Mouse (Mus musculus) forebrain, postnatal 0 days (tissue): ENCODE measurements at regions not wholly inside any gene's neighbourhood (a gene's known extent, or its start where the extent isn't known, plus 50 kb on each side); places are given as distances from the start of the nearest gene placed in this dataset.

ENCODE experiments used
- ATAC-seq: fragments of 200-750 bp; cut with Nextera tagmentation; 2 replicates; pipeline ENCODE4 v1.8.0; 2017; ENCODE audit warnings: mild to moderate bottlenecking, moderate library complexity
- DNase-seq: peaks from one replicate; pipeline ENCODE4 v3.0.0-alpha.2; 2015
- H3K27ac ChIP-seq: fragments of 300-500 bp; sonication (generic); 2 replicates; pipeline ENCODE4 v1.5.1; 2014; ENCODE audit warnings: low read depth, mild to moderate bottlenecking, antibody characterized with exemption, low read length, moderate library complexity, mixed read lengths
- H3K27me3 ChIP-seq: fragments of 300-500 bp; sonication (generic); 2 replicates; pipeline ENCODE4 v1.6.1; 2014; ENCODE audit warnings: mild to moderate bottlenecking, low read length, mixed read lengths; ENCODE audit not compliant: insufficient read depth
- H3K36me3 ChIP-seq: fragments of 300-500 bp; sonication (generic); 2 replicates; pipeline ENCODE4 v1.6.1; 2014; ENCODE audit warnings: mild to moderate bottlenecking, moderate library complexity; ENCODE audit not compliant: insufficient read depth
- H3K4me1 ChIP-seq: fragments of 300-500 bp; sonication (generic); 2 replicates; pipeline ENCODE4 v1.6.1; 2014; ENCODE audit warnings: antibody characterized with exemption; ENCODE audit not compliant: insufficient read depth
- H3K4me2 ChIP-seq: fragments of 300-500 bp; sonication (generic); 2 replicates; pipeline ENCODE4 v1.6.1; 2014; ENCODE audit warnings: low read depth, mild to moderate bottlenecking, moderate library complexity
- H3K4me3 ChIP-seq: fragments of 300-500 bp; sonication (generic); 2 replicates; pipeline ENCODE4 v1.5.1; 2014; ENCODE audit warnings: low read depth, low read length, mixed read lengths
- H3K9ac ChIP-seq: fragments of 300-500 bp; sonication (generic); 2 replicates; pipeline ENCODE4 v1.6.1; 2014; ENCODE audit warnings: mild to moderate bottlenecking
- H3K9me3 ChIP-seq: fragments of 300-500 bp; sonication (generic); 2 replicates; pipeline ENCODE4 v1.6.1; 2016; ENCODE audit warnings: low read length
- CTCF ChIP-seq: sonication (generic); IDR thresholded peaks from 2 replicates; pipeline ENCODE4 v1.5.1; 2016; ENCODE audit warnings: antibody characterized with exemption, control low read depth, low read depth
- WGBS: fragments of 180-500 bp; shearing (Covaris S2); extraction: QIAGEN DNeasy Blood & Tissue Kit; methylation state at CpG from one replicate; pipeline ENCODE4 v1.1.7; 2014; 5-methylcytosine and 5-hydroxymethylcytosine counted together

DNA sequence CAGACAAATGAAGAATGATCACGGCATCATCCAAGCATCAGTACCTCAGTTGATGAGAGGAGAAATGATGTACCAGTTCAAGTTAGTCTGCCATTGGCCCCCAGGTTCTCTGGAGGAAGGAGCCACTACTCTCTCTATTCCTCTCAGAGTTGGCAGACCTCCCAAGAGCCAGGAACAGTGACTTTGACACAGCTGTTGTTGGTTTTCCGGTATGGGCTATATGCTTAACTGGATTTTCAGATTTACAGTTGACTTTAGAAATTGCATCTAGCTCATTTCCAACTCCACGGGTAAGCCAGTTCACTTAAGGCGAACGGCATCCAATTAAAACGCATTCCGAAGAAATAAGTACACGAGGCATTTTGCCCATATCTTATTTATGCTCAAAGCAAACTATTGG lies 182.9 kb upstream of the Ppargc1a start:
- no peak for ATAC-seq
- no peak for DNase-seq
- H3K27ac ChIP-seq = no peak overlapping the region
- no peaks in the 10 kb centered on the region for H3K4me1 ChIP-seq
- no peak for TF ChIP-seq CTCF
- H3K4me3 ChIP-seq = no peak overlapping the region
- no peaks in the 10 kb centered on the region for H3K27me3 ChIP-seq
- WGBS = 75% methylated on average over 8 of the region's 8 CpGs
- no peak overlapping the region for H3K9ac ChIP-seq
- H3K9me3 ChIP-seq = no peaks in the 10 kb centered on the region
- no peaks in the 10 kb centered on the region for H3K36me3 ChIP-seq
- no peak overlapping the region for H3K4me2 ChIP-seq

- Histone ChIP-seq H3K36me3 (no peaks in the 10 kb centered on the region), H3K4me1 (no peaks in the 10 kb centered on the region), H3K9me3 (no peaks in the 10 kb centered on the region), H3K4me3 (no peak overlapping the region), H3K4me2 (no peak overlapping the region), H3K9ac (no peak overlapping the region), H3K27me3 (no peaks in the 10 kb centered on the region), H3K27ac (no peak overlapping the region)
- no peak for TF ChIP-seq CTCF
- WGBS = 98% methylated on average over 8 of the region's 8 CpGs
- ATAC-seq (no peak), DNase-seq (no peak)
Observed at GRCm38 (mm10) chr5:51740893-51741292, 173.4 kb upstream of the Ppargc1a start.

GRCm38 (mm10) chr5:51730241-51730640 lies 162.7 kb upstream of the Ppargc1a start:
- no peaks in the 10 kb centered on the region for H3K9me3 ChIP-seq
- TF ChIP-seq CTCF = no peak
- H3K27ac ChIP-seq = no peak overlapping the region
- no peak overlapping the region for H3K9ac ChIP-seq
- DNase-seq = no peak
- no peaks in the 10 kb centered on the region for H3K4me1 ChIP-seq
- 34% methylated on average over 1 of the region's 1 CpGs for WGBS
- H3K4me2 ChIP-seq = no peak overlapping the region
- H3K4me3 ChIP-seq = no peak overlapping the region
- no peak for ATAC-seq
- no peaks in the 10 kb centered on the region for H3K27me3 ChIP-seq
- H3K36me3 ChIP-seq = no peaks in the 10 kb centered on the region

- no peak for TF ChIP-seq CTCF
- Histone ChIP-seq H3K4me3 (no peak overlapping the region), H3K36me3 (no peaks in the 10 kb centered on the region), H3K27ac (no peak overlapping the region), H3K9ac (no peak overlapping the region), H3K4me1 (no peaks in the 10 kb centered on the region), H3K4me2 (no peak overlapping the region), H3K9me3 (no peaks in the 10 kb centered on the region), H3K27me3 (no peaks in the 10 kb centered on the region)
- DNase-seq (no peak), ATAC-seq (no peak)
- WGBS = 91% methylated on average over 1 of the region's 1 CpGs
Observed at GRCm38 (mm10) chr5:51729771-51730170, 162.2 kb upstream of the Ppargc1a start.

GRCm38 (mm10) chr5:51726762-51727161 lies 159.2 kb upstream of the Ppargc1a start:
- H3K27ac ChIP-seq = no peak overlapping the region
- DNase-seq (no peak), ATAC-seq (no peak)
- no peak overlapping the region for H3K4me2 ChIP-seq
- H3K4me1 ChIP-seq = no peaks in the 10 kb centered on the region
- no peaks in the 10 kb centered on the region for H3K27me3 ChIP-seq
- no peak for TF ChIP-seq CTCF
- H3K36me3 ChIP-seq = no peaks in the 10 kb centered on the region
- no peaks in the 10 kb centered on the region for H3K9me3 ChIP-seq
- no peak overlapping the region for H3K9ac ChIP-seq
- no peak overlapping the region for H3K4me3 ChIP-seq

DNA sequence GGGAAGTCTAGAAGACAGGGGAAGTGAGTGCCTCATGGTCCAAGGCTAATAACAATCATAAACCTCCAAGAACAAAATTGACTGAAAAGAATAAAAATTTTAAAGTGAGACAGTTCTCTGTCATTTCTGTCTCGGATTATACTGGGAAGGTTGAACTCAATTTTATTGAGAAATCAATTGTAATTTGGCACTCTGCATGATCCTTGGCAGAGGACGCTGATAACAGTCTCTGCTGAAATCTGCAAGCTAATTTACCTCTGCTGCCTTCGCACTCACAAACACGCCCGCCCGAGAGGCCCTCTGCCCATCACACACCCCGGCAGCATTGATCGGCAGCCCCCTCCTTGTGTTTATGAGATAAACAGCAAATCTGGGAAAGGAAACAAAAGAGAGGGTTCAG lies 151.4 kb upstream of the Ppargc1a start:
- Histone ChIP-seq H3K27ac (no peak overlapping the region), H3K4me2 (no peak overlapping the region), H3K27me3 (no peaks in the 10 kb centered on the region), H3K4me1 (no peaks in the 10 kb centered on the region), H3K4me3 (no peak overlapping the region), H3K9ac (no peak overlapping the region), H3K9me3 (no peaks in the 10 kb centered on the region), H3K36me3 (no peaks in the 10 kb centered on the region)
- no peak; the same call in 1 of the 2 replicates for ATAC-seq
- WGBS = 76% methylated on average over 8 of the region's 8 CpGs
- no peak for DNase-seq
- TF ChIP-seq CTCF = no peak

- DNase-seq (no peak), ATAC-seq (no peak)
- WGBS = 66% methylated on average over 1 of the region's 1 CpGs
- no peaks in the 10 kb centered on the region for H3K9me3 ChIP-seq
- no peak overlapping the region for H3K27ac ChIP-seq
- no peaks in the 10 kb centered on the region for H3K27me3 ChIP-seq
- TF ChIP-seq CTCF = no peak
- H3K4me3 ChIP-seq = no peak overlapping the region
- H3K4me2 ChIP-seq = no peak overlapping the region
- no peak overlapping the region for H3K9ac ChIP-seq
- no peaks in the 10 kb centered on the region for H3K4me1 ChIP-seq
- H3K36me3 ChIP-seq = no peaks in the 10 kb centered on the region
Observed at GRCm38 (mm10) chr5:51718451-51718850, 150.9 kb upstream of the Ppargc1a start.
